Mouse (Mus musculus) gastrocnemius, adult 8-10 months (tissue): Measurements from ENCODE around the gene Imp3. TPM values are rescaled to one million over a fixed set of nuclear protein-coding genes. Genes with fewer than 3 reads are reported as not detected.
"Not testable (repeated sequence)": the region's sequence is repeated elsewhere in the genome, so short reads cannot be mapped to it uniquely, and the experiment has no call there.

Experiments
- DNase-seq, 2 experiments: peaks; one replicate each; pipeline ENCODE4 v3.0.0; 2022; ENCODE audit warnings: low spot score in 2 of 2
- total RNA-seq, 4 experiments: library from RNA; stranded (reverse); gene quantifications; 2 replicates each; pipeline ENCODE4 v1.2.4; 2022

Gene Imp3
- 10 to 100 TPM; 54.4 to 61.3 (median 57.1) TPM for total RNA-seq

DNA sequence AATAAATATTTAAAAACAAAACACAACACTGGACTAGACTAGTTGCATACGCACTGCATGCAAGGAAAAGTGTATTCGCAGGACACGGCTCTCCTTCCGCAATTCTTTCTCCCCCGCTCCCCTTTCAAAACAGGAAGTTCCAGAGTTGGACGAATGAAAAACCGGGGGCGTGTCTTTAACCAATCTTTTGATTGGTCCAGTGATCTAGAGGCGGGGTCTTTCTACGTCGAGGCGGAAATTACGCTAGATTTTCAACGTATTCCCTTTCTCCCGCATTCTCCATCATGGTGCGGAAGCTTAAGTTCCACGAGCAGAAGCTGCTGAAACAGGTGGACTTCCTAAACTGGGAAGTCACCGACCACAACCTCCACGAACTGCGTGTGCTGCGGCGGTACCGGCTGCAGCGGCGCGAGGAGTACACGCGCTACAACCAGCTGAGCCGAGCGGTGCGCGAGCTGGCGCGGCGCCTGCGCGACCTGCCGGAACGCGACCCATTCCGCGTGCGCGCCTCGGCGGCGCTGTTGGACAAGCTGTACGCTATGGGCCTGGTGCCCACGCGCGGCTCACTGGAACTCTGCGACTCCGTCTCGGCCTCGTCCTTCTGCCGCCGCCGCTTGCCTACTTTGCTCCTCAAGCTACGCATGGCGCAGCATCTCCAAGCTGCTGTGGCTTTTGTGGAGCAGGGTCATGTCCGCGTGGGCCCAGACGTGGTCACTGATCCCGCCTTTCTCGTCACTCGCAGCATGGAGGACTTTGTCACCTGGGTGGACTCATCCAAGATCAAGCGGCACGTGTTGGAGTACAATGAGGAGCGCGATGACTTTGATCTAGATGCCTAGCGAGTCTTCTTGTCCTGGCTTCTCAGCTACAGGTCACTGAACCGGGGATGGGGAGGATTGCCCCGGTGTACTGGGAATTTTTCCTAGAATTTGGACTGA, at the start of gene Imp3:
Gene Imp3, plus strand, starts transcription at position 253 of the 938 bp plus-strand sequence.
- DNase-seq, result peak; percentile 79 to 82

- no peak for DNase-seq
Measured at GRCm38 (mm10) chr9:56887581-56887980, 49.7 kb upstream of the Imp3 start.

GRCm38 (mm10) chr9:56889817-56890216, 47.5 kb upstream of the Imp3 start:
- peak in 1 of 2 experiments; percentile 55 for DNase-seq

GRCm38 (mm10) chr9:56890522-56891250, 46.6 kb upstream of the Imp3 start:
- no peak for DNase-seq

GRCm38 (mm10) chr9:56891517-56892011, 45.7 kb upstream of the Imp3 start:
- peak in 1 of 2 experiments; percentile 44 for DNase-seq

- no peak for DNase-seq
Measured at GRCm38 (mm10) chr9:56892111-56892510, 45.2 kb upstream of the Imp3 start.

DNA sequence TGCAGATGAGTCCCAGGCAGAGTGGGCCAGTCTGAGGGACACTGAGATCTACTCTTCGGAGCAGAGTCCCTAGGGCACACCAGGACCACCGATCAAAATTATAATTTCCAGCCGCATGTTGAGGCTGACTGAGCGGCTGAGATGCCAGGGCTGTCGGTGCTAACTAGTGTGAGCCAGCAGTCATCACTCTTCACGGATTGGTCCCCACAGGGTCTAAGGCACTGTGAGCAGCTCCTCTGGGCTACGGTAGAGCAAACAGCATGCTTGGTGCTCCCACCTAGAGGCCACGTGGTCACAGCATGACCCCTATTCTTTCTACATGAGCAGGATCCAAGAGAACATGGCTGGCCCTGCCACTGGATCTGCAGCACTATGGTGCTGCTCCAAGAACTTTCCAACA, 44.0 kb upstream of the Imp3 start:
- DNase-seq, result no peak

- DNase-seq, result no peak
Measured at GRCm38 (mm10) chr9:56894006-56894405, 43.3 kb upstream of the Imp3 start.

DNA sequence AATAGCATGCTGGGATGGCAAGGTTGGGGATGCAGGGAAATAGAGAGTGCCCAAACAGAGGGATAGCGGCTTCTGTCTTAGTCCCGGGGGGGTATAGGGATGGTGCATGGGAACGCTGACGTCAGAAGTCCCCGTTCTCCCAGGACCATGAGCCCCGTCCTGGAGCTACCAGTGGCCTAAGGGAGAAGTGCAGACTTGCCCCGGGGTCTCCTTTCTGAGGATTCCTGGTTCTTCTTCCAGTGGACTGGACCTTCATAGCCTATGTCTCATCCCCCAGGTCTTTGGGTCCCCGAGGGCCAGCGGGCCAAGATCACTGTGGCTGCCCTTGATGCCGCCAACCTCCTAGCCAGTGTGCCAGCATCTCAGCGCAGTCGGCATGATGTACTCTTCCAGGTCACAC, 40.5 kb upstream of the Imp3 start:
- no peak for DNase-seq

DNA sequence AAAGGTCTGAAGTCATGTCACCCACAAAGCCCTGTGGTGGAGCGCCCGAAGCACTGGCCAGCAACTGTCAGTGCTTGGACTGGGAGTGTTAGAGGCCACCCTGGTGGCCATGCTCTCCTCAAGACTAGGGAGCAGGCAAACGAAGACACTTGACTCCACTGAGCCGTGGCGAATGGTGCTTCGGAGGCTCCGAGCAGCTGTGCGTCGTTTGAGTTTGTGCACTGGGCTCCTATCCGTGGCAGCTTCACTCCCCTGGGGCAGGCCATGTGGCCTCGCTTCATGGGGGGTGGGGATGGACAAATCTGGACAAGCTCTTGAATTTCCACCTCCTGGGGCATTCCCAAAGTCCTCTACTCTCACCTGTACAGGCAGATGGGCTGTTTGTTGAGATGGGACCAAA, 37.9 kb upstream of the Imp3 start:
- no peak for DNase-seq

- DNase-seq, result no peak
Measured at GRCm38 (mm10) chr9:56900060-56900459, 37.2 kb upstream of the Imp3 start.

GRCm38 (mm10) chr9:56900571-56900970, 36.7 kb upstream of the Imp3 start:
- DNase-seq, result no peak

GRCm38 (mm10) chr9:56901187-56901586, 36.1 kb upstream of the Imp3 start:
- no peak for DNase-seq

GRCm38 (mm10) chr9:56903662-56904061, 33.6 kb upstream of the Imp3 start:
- no peak for DNase-seq

DNA sequence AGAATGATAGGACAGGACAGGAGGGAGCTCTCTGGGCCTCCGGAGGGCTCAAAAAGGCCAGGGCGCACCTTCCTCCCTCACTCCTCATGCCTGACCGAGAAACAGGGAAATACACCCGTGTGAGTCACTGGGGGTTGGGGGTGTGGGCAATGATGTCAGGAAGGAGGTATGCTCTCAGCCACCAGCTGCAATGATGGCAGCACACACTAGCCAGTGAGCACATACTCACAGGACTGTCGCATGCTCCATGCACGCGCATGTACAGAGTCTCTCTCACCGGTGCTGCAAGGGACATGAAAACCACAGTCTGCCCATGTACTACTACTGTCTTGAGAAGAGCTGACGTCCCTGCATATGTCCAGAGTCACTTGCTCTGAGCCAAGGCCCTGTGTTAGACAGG, 29.7 kb upstream of the Imp3 start:
- DNase-seq, result no peak

- DNase-seq, result not testable (repeated sequence)
Measured at GRCm38 (mm10) chr9:56909991-56910390, 27.3 kb upstream of the Imp3 start.

GRCm38 (mm10) chr9:56911017-56911416, 26.3 kb upstream of the Imp3 start:
- no peak for DNase-seq

DNA sequence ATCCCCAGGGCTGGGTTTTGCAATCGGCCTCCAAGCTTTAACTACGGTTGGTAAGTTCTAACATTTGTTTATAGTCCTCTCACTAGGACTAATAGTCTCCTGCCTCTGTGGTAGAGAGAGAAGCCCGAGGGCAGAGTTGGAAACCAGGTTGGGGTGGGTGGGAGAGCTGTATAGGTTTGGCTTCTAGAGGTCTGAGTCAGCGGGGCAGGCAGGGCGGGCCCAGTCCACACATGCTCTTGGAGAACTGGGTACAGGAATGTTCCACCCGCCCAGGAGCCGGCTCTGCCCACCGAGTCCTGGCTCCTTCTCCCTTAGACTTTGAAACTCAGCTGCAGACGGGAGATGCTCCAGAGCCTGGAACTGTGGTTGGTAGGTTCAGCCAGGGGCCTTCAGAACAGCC, 23.3 kb upstream of the Imp3 start:
- DNase-seq, result no peak

DNA sequence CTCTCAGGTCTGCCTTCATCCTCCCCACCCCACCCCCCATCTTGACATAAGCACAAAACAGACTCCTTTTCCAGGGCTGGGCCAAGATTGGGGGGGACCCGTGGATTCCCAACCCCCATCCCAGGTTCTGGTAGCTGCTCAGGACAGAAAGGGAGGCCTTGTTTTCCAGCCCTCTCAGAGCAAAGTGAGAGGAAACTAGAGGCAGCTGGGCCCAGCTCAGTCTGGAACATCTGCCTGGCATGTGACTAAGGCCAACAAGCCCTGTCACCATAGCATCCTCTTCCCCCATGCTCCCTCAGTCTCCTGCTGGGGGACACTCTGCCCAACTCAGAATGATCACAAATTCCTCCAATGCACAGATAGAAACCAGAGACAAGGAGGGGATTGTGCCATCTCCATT, 22.2 kb upstream of the Imp3 start:
- DNase-seq, result no peak

DNA sequence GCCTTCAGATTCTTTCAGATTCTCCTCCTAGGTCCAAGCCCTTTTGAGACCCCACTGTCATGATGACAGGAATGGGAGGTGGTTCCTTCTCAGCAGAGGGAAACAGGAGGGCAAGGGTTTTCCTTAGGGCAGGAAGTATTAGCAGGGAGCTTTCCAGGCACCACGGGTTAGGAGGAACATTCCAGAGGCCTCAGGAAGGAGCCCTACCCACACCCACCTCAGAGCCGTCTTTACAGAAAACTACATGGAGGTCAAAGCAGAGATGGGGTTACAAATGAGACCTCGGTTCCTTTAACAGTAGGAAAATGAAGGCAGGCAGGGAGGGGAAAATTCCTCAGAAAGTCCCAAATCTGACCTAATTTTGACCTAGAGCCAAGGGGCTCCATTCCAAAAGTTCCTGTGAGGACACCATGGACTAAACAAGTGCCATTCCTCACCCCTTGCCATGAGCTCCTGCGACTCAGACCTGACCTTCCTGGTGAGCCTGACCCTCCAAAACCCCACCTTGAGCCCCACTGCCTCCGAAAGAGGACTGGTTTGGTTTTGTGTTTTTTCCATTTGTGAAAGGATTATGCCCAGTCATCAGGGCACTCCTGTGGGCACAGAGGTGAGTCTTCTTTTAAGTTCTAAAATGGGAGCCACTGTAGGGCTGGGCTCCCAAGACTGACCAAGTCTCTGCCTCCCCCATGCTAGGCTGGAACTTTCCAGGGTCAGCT, 21.4 kb upstream of the Imp3 start:
- no peak for DNase-seq

- DNase-seq, result no peak
Measured at GRCm38 (mm10) chr9:56917131-56917530, 20.1 kb upstream of the Imp3 start.

- DNase-seq, result no peak
Measured at GRCm38 (mm10) chr9:56918466-56918865, 18.8 kb upstream of the Imp3 start.
